Comparison of ENCODE assay signal across 8 mouse cellular contexts in genomic region chr9:82976219-82976618, GRCm38 (mm10). TPM values are rescaled to one million over a fixed set of nuclear protein-coding genes. Genes with fewer than 3 reads are reported as not detected.
DNase-seq lines count a peak whose midpoint lies in the region; ATAC-seq lines count a peak whose summit lies in the region.

No protein-coding gene starts in this region.

- no peaks in the 10 kb centered on the region for H3K9me3 ChIP-seq in kidney, embryonic 15.5 days (replicated peaks)
- no peaks in the 10 kb centered on the region for H3K9me3 ChIP-seq in hindbrain, embryonic 12.5 days (replicated peaks)
- H3K9me3 ChIP-seq in midbrain, embryonic 14.5 days (ENCODE audit: control insufficient read depth, low read length) = no peaks in the 10 kb centered on the region

- H3K4me3 ChIP-seq in kidney, embryonic 15.5 days (replicated peaks) = peak overlapping the region; percentile 89
- peak overlapping the region; percentile 87 for H3K4me3 ChIP-seq in hindbrain, embryonic 12.5 days
- peak overlapping the region; percentile 93 for H3K4me3 ChIP-seq in midbrain, embryonic 14.5 days (replicated peaks; ENCODE audit: low read depth, low read length)

- no peak for ATAC-seq in kidney, embryonic 15.5 days (replicated peaks; ENCODE audit: low FRiP score)
- no peak for ATAC-seq in hindbrain, embryonic 12.5 days (ENCODE audit: low FRiP score)
- no peak for ATAC-seq in midbrain, embryonic 14.5 days (ENCODE audit: low FRiP score, low TSS enrichment)

- peak overlapping the region; percentile 96 for H3K9ac ChIP-seq in kidney, embryonic 15.5 days
- H3K9ac ChIP-seq in hindbrain, embryonic 12.5 days = peak overlapping the region; percentile 97
- peak overlapping the region; percentile 98 for H3K9ac ChIP-seq in midbrain, embryonic 14.5 days (replicated peaks; ENCODE audit: low read length)

- DNase-seq in kidney, adult 18-20 months = no peak
- DNase-seq in c-Kit-positive CD71-positive TER-119-negative erythroid progenitor cells, embryonic 14.5 days (ENCODE audit: low read depth) = peak; percentile 27
- no peak for DNase-seq in midbrain, embryonic 14.5 days
- DNase-seq in cerebellum, postnatal 14 days = no peak
- no peak for DNase-seq in left cerebral cortex, adult 18-20 months (ENCODE audit: low spot score in 2 of 2)
- DNase-seq in cerebellum, postnatal 36 days = no peak

- H3K27ac ChIP-seq in kidney, embryonic 15.5 days = peak overlapping the region; percentile 100
- peak overlapping the region; percentile 100 for H3K27ac ChIP-seq in hindbrain, embryonic 12.5 days
- peak overlapping the region; percentile 100 for H3K27ac ChIP-seq in midbrain, embryonic 14.5 days (replicated peaks; ENCODE audit: low read depth, low read length)

- WGBS in kidney, embryonic 15.5 days = under 1% methylated on average over 9 of the region's 9 CpGs
- 2% methylated on average over 9 of the region's 9 CpGs for WGBS in hindbrain, embryonic 12.5 days
- WGBS in midbrain, embryonic 14.5 days = 2% methylated on average over 9 of the region's 9 CpGs

- H3K4me2 ChIP-seq in kidney, embryonic 15.5 days = peak overlapping the region; percentile 58
- peak overlapping the region; percentile 60 for H3K4me2 ChIP-seq in hindbrain, embryonic 12.5 days (replicated peaks)
- H3K4me2 ChIP-seq in midbrain, embryonic 14.5 days (ENCODE audit: low read length) = peak overlapping the region; percentile 92

- H3K27me3 ChIP-seq in kidney, embryonic 15.5 days = no peaks in the 10 kb centered on the region
- no peaks in the 10 kb centered on the region for H3K27me3 ChIP-seq in hindbrain, embryonic 12.5 days
- no peaks in the 10 kb centered on the region for H3K27me3 ChIP-seq in midbrain, embryonic 14.5 days (ENCODE audit: control insufficient read depth, insufficient read depth, low read length)

- H3K36me3 ChIP-seq in kidney, embryonic 15.5 days = 0 out of 2 replicates have a peak, but pooled peaks cover 2% of the 10 kb centered on the region
- no peaks in the 10 kb centered on the region for H3K36me3 ChIP-seq in hindbrain, embryonic 12.5 days
- H3K36me3 ChIP-seq in midbrain, embryonic 14.5 days (ENCODE audit: control insufficient read depth, insufficient read depth, low read length) = no peaks in the 10 kb centered on the region

- peaks cover 13% of the 10 kb centered on the region for H3K4me1 ChIP-seq in kidney, embryonic 15.5 days
- H3K4me1 ChIP-seq in hindbrain, embryonic 12.5 days = peaks cover 11% of the 10 kb centered on the region
- H3K4me1 ChIP-seq in midbrain, embryonic 14.5 days (ENCODE audit: control insufficient read depth, insufficient read depth, low read length) = peaks cover 13% of the 10 kb centered on the region

RNA-seq across cellular contexts. Expression of gene Phip, which starts 0.9 kb away (rescaled TPM):
- polyA plus RNA-seq in kidney, embryonic 15.5 days (2015; fragmentation: Nextera tagmentation; extraction: Ambion mirVana) = 93.8 and 95.8 TPM in 2 replicates
- polyA plus RNA-seq in hindbrain, embryonic 12.5 days (2016; fragmentation: Nextera tagmentation; extraction: Ambion mirVana) = 132 and 144 TPM in 2 replicates
- polyA plus RNA-seq in midbrain, embryonic 14.5 days (2014; fragmentation: Nextera tagmentation; extraction: Ambion mirVana) = 92.3 and 122 TPM in 2 replicates
- total RNA-seq in left cerebral cortex, adult 18-20 months (2021) = 10 to 100 TPM; 73.0 to 73.1 TPM
